Mouse (Mus musculus): ENCODE results near the gene Card19. TPM values are rescaled to one million over a fixed set of nuclear protein-coding genes. Genes with fewer than 3 reads are reported as not detected.
A peak's percentile ranks its signal among the peaks of the same experiment; 100 is the strongest.

Gene Card19
- total RNA-seq, 2 experiments from 2014 or later: 124 to 139 TPM

DNA sequence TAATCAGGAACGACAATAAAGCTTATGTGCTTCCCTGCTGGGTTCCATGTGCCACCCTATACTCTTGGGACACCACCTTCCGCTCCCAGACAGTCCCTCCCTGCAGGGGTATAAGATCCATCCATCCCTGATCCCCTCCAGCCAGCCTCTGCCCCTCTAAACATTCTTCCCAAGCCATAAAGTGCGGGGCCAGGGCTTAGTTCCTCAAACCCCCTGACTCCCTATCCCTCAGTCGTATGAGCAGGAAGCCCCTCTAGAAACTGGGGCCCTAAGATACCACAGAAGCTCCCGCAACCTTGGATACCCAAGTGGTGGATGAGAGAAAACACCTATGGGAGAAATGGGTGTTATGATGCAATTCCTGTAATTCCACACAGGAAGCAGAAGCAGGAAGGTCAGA, 19.6 kb downstream of the Card19 start:
- no peak for DNase-seq (ENCODE audit: low spot score)

DNA sequence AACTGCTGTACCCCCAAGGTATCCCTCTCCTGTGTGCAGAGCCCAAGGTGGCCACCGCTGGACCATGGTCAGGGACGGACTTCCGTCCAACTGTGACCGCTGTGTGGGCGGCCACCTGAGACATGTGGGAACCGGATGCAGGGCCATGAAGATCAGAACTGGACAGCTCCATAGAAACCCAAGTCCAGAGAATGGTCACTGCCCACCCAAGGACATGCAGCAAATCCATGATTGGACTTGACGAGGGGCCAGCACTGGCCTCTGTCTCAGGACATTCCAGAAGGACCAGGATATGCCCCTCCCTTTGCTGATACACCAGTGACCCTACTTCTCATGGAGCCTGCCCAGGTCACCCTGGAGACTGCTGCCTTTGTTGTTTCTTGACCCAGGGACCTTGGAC, 20.2 kb downstream of the Card19 start:
- no peak for DNase-seq (ENCODE audit: low spot score)

DNA sequence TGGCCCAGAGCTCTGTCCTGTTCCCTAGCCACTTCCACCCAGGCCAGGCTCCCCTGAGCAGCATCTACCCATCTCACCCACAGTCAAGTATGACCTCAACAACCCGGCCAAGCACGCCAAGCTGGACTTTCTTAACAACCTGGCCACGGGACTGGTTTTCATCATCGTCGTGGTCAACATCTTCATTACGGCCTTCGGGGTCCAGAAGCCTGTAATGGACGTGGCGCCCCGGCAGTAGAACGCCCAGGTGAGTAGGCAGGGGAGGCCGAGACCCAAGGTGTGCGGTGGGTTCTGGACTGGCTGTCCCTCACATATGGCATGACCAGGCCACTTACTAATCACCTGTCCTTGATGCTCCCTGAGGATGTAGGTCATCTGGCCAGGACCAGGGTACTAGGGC, 21.0 kb downstream of the Card19 start:
- DNase-seq (ENCODE audit: low spot score): no peak

DNA sequence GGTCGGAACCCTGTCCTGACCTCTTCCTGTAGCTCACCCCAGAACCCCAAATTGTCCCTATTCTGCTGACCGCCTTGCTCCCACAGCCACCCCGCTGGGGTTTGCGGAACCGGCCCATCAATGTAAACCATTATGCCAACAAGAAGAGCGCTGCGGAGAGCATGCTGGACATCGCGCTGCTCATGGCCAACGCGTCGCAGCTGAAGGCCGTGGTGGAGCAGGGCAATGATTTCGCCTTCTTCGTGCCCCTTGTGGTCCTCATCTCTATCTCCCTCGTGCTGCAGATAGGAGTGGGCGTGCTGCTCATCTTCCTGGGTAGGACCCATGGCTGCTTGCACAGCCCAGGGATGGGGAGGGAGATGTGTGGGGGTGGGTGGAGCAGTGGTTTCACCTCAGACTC, 22.2 kb downstream of the Card19 start:
- DNase-seq (ENCODE audit: low spot score): no peak

DNA sequence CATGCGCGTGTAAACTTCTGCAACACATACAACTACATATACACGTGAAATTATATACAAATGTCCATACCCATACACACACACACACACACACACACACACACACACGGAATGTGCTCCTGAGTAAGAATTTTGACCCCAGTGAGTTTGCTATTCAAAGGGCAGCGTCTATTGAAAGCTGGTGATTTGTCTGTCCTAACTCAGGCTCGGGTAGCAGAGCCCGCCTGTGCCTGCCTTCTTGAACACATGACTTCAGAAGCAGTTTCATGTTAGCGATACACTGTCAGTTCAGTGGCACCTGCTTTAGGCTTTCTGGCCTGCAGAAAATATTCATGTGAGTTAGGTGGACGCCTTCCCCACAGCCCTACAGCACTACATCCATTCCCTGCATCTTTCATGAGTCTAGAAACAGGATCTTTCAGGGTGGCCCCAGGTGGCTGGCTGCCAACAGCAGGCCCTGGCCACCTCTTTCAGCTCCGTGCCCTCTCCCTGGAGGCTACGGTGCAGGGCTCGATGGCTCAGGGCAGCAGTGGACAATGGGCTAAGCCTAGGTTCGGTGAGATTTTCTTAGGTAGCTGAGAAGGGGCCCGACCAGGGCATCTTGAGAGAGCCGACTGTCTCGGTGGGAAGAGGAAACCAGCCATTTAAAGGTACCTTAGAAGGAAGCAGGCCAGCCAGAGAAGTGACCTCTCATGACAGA, 23.5 kb downstream of the Card19 start:
- no peak for DNase-seq (ENCODE audit: low spot score)

DNA sequence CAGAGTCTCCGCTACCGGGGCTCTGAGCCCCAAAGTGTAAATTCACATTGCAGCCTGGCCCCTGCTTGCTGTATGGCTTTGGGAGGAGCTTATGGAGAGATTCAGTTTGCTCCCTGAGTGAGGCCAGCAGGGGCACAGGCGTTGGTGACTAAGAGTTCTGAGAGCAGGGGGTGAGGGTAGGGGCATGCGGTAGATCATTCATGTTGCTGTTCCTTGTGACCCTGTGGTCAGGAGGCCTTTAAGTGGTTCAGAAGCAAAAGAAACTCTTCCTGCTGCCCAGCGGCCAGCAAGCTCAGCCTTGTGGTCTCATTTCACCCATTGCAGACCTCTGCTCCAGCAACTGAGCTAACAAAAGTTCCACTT, 24.2 kb downstream of the Card19 start:
- DNase-seq (ENCODE audit: low spot score): no peak

DNA sequence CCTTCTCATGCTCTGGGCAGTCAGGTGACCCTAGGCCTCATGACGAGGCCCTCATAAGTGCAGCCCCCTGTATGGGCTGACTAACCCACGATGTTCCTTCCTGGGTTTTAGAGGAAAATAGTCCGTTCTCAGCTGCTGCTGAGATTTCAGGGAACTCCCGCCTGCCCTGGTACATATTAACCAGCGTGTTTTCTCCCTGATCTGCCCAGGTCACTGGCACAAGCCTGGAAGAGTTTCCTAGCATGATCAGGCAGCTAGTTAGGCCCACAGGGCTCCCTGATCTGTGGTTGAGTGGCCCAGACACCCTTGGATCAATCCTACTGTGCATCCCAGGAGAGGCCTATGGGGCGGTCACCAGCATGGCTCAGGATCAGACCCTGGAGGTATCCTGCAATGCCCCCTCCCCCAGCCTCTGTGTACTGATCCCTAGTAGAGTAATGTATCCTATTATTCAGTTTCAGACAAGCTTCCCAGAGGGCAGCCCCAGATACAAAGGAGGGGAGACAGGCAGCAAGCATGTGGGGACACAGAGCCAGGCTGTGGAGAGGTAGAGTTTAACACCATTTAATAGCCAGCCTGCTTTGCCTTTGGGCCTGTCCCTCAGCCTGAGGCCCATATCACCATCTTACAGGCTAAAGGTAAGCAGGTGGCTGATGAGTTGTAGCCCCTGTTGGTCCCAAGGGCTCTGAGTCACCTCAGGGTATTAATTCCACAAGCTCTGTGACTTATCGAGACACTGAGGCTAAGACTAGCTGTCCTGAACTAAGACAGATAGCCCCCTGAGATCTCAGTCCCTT, 24.8 kb downstream of the Card19 start:
- no peak for DNase-seq (ENCODE audit: low spot score)

DNA sequence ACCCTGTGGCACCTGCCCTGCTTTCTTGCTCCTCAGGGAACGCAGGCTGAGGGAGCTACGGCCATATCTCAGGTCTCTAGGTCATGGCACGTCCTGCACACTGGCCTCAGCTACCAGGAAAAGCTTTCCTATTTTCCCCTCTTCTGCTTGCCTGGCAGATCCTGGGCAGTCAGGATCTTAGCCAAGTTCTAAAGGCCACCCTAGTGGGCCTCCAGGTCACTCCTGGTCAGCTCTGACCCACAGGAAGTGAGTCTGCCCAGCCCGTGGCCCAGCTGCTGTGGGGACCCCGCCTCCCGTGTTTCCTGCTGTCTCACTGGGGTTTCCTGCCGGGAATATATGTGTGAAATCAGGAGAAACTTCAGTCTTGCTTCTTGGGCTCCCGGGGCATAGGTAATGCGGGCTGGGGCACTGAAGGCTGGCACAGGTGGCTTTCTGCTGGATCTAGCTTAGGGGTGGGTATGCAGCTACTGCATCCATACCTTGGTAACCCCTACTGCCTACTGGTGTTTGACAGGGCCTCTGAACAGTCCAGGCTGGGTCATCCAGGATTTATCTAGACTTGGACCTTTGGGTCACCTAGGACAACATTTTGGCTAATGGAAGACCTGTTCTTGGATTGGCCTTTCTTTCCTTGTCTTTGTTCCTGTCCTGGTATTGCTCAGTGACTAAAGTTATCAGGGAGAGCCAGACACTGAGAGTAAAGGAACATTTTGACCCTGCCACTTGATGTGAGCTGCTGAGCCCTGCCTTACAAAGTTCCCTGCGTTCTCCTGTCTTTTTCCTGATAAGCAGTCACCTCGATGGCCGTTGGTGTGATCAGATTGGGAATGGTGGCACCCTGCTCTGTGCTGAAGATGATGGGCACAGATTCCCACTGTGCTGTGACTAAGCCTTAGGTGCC, 25.6 kb downstream of the Card19 start:
- DNase-seq (ENCODE audit: low spot score): no peak

DNA sequence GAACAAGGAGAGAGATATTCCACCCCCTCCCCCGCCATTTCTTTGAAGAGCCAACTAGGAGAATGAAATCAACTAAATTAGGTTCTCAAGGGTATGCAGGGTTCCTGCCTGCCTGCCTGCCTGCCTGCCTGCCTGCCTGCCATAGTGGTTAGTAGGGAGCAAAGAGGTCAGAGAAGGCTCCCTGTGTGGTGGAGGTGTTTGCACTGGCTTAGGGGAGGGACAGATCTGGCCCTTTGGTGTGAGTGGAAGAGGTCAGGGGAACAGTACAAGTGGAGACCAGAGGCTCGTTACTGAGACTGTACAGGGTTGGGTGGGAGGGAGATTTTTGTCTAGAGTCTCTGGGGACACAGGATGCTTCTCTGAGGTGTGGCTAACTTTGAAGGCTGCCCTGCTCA, 26.9 kb downstream of the Card19 start:
- no peak for DNase-seq (ENCODE audit: low spot score)

DNA sequence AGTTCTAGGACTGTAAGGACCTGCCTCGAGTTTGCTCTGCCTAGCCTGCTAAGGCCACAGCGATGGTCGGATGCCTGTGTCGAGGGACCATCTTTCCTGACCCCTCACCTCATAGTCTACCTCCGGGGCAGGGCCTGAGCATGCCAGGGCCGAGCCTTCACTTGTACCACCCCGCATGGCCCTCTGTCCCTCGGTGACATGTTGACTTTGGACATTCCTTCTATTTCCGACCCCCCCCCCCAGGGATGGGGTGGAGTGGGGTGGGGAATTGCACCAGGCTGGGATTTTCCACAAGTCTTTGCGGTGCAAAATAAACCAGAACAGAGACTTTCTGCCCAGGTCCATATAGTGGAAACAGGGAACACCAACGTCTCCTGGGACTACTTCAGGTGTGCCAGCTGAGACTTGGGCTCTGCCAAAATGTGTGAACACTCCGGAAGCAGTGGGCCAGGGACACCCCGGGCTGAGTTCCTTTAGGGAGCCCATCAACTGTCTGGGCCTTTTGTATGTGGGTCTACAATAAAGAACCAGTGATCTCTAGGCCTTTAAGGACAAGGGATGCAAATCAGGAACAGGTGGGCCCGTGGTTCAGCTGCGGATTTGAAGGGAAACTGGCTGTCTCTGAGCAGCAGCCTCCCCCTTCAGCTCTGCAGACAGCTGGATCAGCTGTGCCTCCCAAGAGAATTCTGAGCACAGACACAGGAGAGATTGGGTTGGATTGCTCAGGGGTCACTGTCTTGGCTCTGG, 27.4 kb downstream of the Card19 start:
- DNase-seq (ENCODE audit: low spot score): no peak

DNA sequence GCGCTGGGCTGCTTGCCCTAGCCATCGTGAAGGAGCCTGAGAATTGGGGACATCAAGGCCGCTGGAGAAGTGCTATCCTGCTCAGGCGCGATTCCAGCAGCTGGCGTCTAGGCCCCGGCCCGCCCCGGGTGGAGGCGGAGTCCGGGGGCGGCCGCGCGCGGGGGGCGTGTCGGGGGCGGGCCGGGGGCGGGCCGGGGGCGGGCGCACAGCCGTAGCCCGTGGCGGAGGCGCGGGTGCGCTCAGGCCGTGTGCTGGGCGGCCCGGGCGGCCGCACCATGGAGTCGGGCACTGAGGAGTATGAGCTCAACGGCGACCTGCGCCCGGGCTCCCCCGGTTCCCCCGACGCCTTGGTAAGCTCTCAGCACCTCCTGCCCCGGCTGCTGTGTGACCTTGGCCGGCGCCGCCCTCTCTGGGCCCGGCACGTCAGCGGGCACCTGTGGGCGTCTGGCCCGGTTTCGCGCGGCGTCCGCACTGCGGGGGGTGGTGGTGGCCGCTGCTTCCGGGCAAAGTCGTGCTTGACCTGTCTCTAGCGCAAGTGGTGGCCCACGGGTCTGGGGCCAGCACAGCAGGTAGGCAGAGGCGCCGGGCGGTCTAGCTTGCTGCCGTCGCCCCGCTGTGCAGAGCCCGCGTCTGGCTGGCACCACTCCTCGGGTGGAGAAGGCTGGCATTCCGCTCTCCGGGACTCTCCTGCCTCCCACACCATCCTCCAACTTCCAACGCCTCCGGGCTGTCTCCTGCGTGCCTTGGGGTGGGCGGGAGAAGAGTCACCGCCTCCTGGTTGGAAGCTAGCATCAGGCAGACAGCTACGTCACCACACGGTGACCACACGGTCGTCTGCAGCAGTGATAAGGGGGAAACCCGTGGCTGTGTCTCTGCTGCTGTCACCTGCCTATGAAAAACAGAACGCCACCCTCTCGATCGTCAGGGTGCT, 28.3 kb downstream of the Card19 start, which contains the start of gene Ninj1:
Gene Ninj1, plus strand, starts transcription at position 198 of the 931 bp plus-strand sequence.
- DNase-seq (ENCODE audit: low spot score): peak; percentile 85

DNA sequence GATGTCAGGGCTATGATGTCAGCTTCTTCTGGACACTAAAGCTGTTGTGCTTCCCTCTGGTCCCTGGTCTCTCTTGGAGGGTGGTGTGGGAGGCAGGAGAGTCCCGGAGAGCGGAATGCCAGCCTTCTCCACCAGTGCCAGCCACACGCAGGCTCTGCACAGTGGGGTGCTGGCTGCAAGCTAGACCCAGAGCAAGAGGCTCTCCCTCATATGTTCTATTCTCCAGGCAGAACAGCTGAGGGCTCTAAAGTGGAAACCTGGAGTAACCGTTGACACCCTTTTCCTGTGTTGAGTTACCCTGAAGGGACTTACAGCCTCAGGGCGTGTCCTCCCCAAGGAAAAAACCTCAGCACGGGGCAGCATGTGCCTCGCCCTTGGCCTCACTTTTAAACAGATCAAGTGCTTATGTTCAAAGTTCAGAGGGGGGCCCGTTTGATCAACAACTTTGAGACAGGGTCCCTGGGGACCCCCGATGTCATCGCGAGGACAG, 29.0 kb downstream of the Card19 start:
- DNase-seq (ENCODE audit: low spot score): no peak

DNA sequence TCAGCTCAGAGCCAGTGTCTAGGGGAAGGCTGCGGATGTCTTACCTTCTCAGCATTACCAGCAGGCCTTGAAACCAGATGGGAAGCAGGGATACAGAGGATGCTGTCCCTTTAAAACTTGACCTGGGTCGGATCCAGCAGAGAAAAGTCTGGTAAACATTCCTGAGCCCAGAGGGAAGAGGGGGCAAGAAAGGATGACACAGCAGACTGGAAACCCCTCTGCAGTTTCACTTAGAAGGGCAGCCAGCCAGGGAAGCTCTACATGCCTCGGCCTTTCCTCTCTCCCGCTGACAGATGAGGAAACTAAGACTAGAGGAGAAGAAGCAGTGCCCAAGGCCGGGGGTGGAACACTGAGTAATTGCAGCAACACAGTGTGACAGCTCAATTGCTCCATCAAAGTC, 32.2 kb downstream of the Card19 start:
- DNase-seq (ENCODE audit: low spot score): peak; percentile 30

DNA sequence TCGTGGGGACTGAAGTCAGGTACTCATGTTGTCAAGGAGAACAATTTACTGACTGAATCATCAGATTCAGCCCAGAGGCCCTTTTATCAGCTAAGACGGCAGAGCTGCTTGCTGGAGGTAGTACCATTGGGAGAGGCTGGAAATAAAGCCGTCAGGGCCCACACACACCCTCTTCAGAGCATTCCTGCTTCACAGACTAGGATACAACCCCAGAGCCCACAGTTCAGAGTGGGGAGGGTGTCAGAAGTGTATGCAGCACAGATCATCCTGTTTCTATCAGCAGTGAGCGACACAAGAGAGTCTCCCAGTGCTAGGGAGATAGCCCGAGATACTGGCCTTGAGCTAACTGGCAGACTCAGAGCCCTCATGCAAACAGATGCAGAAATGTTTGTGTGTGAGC, 32.7 kb downstream of the Card19 start:
- no peak for DNase-seq (ENCODE audit: low spot score)

DNA sequence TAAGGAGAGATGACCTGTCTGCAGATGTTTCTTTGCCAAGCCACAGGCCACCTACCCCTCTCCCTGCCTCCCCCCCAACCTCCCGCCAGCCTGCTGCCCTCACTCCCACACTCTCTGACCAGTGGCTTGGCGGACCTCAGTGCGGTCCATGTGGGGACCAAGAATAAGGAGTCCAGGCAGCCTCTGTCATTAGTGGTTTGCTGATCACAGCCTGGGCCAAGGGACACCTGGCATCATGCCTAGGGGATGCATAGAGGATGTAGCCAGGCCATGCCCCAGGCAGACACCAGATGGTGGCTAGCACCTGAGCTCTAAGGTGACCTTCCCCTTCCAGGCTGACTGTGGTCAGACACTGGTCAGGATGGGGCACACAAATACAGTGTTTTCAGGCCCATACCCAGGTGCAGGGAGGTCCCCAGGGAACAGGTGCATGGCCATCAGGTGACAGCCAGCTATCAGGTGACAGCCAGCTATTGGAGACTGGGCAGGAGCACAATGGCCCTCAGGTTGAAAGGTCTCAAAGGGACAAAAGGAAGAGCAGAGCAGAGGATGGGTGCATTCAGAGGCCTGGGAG, 34.3 kb downstream of the Card19 start:
- DNase-seq (ENCODE audit: low spot score): no peak

DNA sequence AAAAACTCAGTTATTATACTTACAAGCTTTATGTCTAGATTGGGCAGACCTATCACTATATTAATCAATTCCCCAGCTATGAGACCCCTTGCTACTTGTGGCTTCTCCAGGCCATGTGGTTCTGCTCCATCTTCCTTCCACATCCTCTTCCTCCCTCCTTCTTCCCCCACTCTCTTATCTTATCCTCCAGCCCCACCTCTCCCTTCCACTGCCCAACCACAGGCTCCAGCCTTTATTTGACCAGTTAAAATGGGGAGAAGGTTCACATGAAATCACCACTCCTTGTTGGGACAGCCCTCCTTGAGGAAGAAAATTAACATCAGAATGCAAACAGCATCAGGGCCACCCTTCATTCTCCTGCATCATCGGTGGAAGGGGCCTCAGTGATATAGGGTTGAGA, 35.1 kb downstream of the Card19 start:
- DNase-seq (ENCODE audit: low spot score): no peak

DNA sequence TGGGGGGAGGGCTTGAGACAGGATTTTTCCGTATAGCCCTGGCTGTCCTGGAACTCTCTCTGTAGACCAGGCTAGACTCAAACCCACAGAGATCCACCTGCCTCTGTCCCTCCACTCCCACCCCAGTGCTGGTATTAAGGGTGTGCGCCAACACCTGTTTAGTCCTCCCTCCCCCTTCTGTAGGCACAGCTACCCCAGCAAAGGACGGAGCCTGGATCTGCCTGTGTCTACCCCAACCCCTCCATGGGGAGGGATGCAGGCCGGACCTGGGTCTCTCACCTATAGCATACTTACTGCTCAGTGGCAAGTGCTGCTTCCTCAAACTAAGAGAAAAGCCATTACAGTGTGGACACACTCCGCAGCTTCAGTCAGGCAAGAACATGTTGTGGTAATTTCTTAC, 35.6 kb downstream of the Card19 start:
- DNase-seq (ENCODE audit: low spot score): no peak

DNA sequence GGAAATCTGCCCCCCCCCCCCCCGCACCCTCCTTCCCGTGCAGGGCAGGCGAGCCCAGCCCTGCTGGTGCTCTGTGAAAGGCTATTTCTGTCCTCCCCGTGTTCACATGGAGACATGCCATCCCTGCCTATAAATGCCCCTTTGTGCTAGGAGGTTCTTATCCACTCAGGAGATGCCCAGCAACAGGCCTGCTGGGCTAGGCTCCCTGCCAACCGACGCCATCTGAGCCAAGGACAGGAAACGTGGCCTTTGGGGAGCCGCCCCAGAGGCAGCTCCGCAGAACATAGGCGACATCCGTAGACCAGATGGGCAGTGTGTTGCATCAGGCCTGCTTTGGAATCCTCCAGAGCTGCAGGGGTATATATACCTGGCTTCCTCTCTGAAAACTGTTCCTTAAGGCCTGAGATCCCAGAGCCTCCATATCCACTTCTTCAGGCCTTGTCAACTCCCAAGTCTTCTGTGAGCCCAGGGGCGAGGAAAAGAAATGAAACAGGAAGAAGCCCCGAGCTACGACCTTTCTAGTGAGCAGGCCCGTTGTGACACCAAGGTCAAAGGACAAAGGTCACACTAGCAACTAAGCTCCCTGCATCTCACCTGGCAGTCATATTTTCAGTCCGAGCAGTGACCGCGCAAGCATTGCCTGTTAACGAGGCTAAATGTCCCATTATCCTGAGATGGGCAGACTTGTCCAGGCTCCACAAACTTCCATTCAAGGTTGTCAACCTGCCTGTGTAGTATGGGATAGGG, 36.8 kb downstream of the Card19 start:
- DNase-seq (ENCODE audit: low spot score): peak; percentile 77

DNA sequence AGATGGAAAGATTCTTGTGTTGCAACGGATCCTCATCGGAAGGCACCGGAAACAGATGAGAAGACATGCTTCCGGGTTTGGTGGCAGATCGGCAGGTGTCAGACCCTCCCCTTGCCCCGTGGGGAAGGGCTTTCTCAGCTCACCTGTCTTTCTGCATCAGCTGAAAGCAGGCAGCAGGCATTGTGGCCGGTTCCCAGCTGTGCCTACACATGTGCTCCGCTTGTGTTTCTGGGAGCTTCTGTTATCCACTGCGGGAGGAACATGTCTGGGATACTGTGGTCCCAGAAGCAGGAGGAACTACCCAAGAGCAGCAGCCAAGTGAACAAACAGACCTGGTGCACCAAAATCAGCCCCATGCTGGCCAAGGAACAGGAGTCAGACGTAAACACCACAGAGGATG, 40.3 kb downstream of the Card19 start:
- DNase-seq (ENCODE audit: low spot score): no peak

Data from gastrocnemius, adult 18-20 months (tissue).